In genomic region chr2:157116964-157117363, GRCm38 (mm10) we compare ENCODE assay signal across 10 mouse cellular contexts. TPM values are rescaled to one million over a fixed set of nuclear protein-coding genes. Genes with fewer than 3 reads are reported as not detected.
DNase-seq lines count a peak whose midpoint lies in the region; TF ChIP-seq lines count a peak whose summit lies in the region.
"Had no signal": no experiment of that assay in that cellular context is flagged by ENCODE, and none has a peak within 500 bp of the region (broad histone marks: within the 10 kb centered on the region; RNA-seq: fewer than 3 reads in every experiment).

No protein-coding gene starts in this region.

- no peak for TF ChIP-seq EP300 in CH12.LX (IDR thresholded peaks at IDR 0.05; ENCODE audit: low read length)

- no peak for TF ChIP-seq POLR2A in CH12.LX (IDR thresholded peaks at IDR 0.05; ENCODE audit: low read depth, low read length)

- no peak overlapping the region for H3K4me2 ChIP-seq in CH12.LX (ENCODE audit: insufficient read depth, low read depth, poor library complexity, severe bottlenecking)

- TF ChIP-seq CTCF in left cerebral cortex, adult 2 months (IDR thresholded peaks at IDR 0.05), result peak; percentile 82
- TF ChIP-seq CTCF in CH12.LX (conservative IDR thresholded peaks at IDR 0.05 in 1 of 2, IDR thresholded peaks at IDR 0.05 in 1 of 2; ENCODE audit: low read depth in 2 of 2, low read length in 2 of 2), result peak; percentile 71 to 77

- no peaks in the 10 kb centered on the region for H3K9me3 ChIP-seq in CH12.LX (replicated peaks; ENCODE audit: low read length)

- no peaks in the 10 kb centered on the region for H3K27me3 ChIP-seq in CH12.LX (replicated peaks)

- no peak for DNase-seq in left cerebral cortex, adult 2 months (ENCODE audit: extremely low spot score in 1 of 2, low spot score in 2 of 2)
- DNase-seq in left cerebral cortex, adult 8-10 months (ENCODE audit: low spot score in 2 of 2), result no peak
- DNase-seq in CH12.LX (ENCODE audit: extremely low read depth) (peak; percentile 69), adipocyte (ENCODE audit: low spot score) (peak; percentile 68)
- DNase-seq in induced T-regulatory cell, adult 2 months (ENCODE audit: low read depth), result peak; percentile 85
- no peak for DNase-seq in right cerebral cortex, postnatal 25 days
- no peak for DNase-seq in heart, postnatal 36 days
- no peak for DNase-seq in left cerebral cortex, adult 9 months (ENCODE audit: low spot score in 2 of 2)

- H3K79me2 ChIP-seq in CH12.LX (replicated peaks; ENCODE audit: control insufficient read depth, extremely low read depth, insufficient read depth, poor library complexity, severe bottlenecking), result no peaks in the 10 kb centered on the region

- H3K9ac ChIP-seq in CH12.LX (ENCODE audit: insufficient read depth, low read depth), result no peak overlapping the region

- intact Hi-C loops in left cerebral cortex, adult 2 months (cut with DNase I), result no loop called here
- intact Hi-C loops in heart, postnatal 36 days (cut with DNase I), result no loop called here

- no peak overlapping the region for H3K27ac ChIP-seq in left cerebral cortex, adult 2 months
- no peak overlapping the region for H3K27ac ChIP-seq in CH12.LX (ENCODE audit: insufficient read depth, low read depth)
- H3K27ac ChIP-seq: macrophage had no signal

- in situ Hi-C loops in CH12.LX (cut with MboI; ENCODE audit: low pct_ligation_motif_present, low pct_unique_long_range_greater_than_20kb, low sequenced_read_pairs), result no loop called here

- TF ChIP-seq RAD21 in CH12.LX (IDR thresholded peaks at IDR 0.05; ENCODE audit: low read depth, low read length), result peak; percentile 62

- dilution Hi-C loops in CH12.LX (cut with MboI; ENCODE audit: extremely low pct_ligation_motif_present, extremely low pct_unique_long_range_greater_than_20kb, low sequenced_read_pairs), result no loop called here

- H3K4me1 ChIP-seq in CH12.LX (ENCODE audit: control insufficient read depth in 1 of 2, insufficient read depth in 2 of 2), result peaks cover 2 to 9% of the 10 kb centered on the region in 2 experiments; a peak in 3 of 4 replicates

- no peak overlapping the region for H3K4me3 ChIP-seq in left cerebral cortex, adult 2 months
- H3K4me3 ChIP-seq in CH12.LX (replicated peaks in 1 of 3; ENCODE audit: low read depth in 2 of 3, low read length in 2 of 3, poor library complexity in 1 of 3), result no peak overlapping the region

- H3K36me3 ChIP-seq in CH12.LX (replicated peaks in 1 of 2; ENCODE audit: control insufficient read depth in 1 of 2, insufficient read depth in 1 of 2, low read length in 1 of 2), result peaks cover 56 to 83% of the 10 kb centered on the region in 2 experiments

TF ChIP-seq in CH12.LX, 34 proteins besides CTCF, POLR2A, EP300 and RAD21:
- TF ChIP-seq SMC3 (IDR thresholded peaks at IDR 0.05; ENCODE audit: low read depth, low read length) (peak; percentile 50), USF1 (IDR thresholded peaks at IDR 0.05; ENCODE audit: low read depth, low read length) (no peak)

RNA-seq across cellular contexts. Expression of gene Samhd1, which starts 18.1 kb away (rescaled TPM):
- 10 to 100 TPM; 12.7 to 12.9 TPM for total RNA-seq in left cerebral cortex, adult 2 months (2021)
- total RNA-seq in left cerebral cortex, adult 8-10 months (2022), result 10 to 100 TPM; 12.8 to 17.0 (median 14.9) TPM
- 32.8 and 33.2 TPM in 2 replicates for total RNA-seq in CH12.LX (2012; rRNA removed)
- total RNA-seq in CH12.LX (2014; rRNA removed), result 67.9 and 79.7 TPM in 2 replicates
- polyA plus RNA-seq in CH12.LX (2012; ENCODE audit: insufficient read length, low read depth), result 79.5 and 81.1 TPM in 2 replicates
- 10 to 100 TPM; 21.9 to 29.5 TPM for total RNA-seq in heart, postnatal 36 days (2021)

RNA-seq across cellular contexts. Expression of gene Tldc2, which starts 30.1 kb away (rescaled TPM):
- not detected for total RNA-seq in left cerebral cortex, adult 2 months (2021)
- total RNA-seq in left cerebral cortex, adult 8-10 months (2022), result not detected
- total RNA-seq in CH12.LX (2012; rRNA removed), result not detected in 2 replicates
- not detected in 2 replicates for total RNA-seq in CH12.LX (2014; rRNA removed)
- not detected in 2 replicates for polyA plus RNA-seq in CH12.LX (2012; ENCODE audit: insufficient read length, low read depth)
- total RNA-seq in heart, postnatal 36 days (2021), result not detected
- total RNA-seq: adrenal gland, postnatal 4 days had no signal
- polyA plus RNA-seq: macrophage had no signal

RNA-seq across cellular contexts. Expression of gene Soga1, which starts 37.9 kb away (rescaled TPM):
- total RNA-seq in left cerebral cortex, adult 2 months (2021), result 10 to 100 TPM; 20.2 to 25.1 TPM
- 10 to 100 TPM; 19.4 to 25.6 (median 22.0) TPM for total RNA-seq in left cerebral cortex, adult 8-10 months (2022)
- total RNA-seq in CH12.LX (2012; rRNA removed) (1.0 and 2.0 TPM in 2 replicates), CH12.LX (2014; rRNA removed) (0.31 and 0.39 TPM in 2 replicates)
- polyA plus RNA-seq in CH12.LX (2012; ENCODE audit: insufficient read length, low read depth), result 1.8 and 2.0 TPM in 2 replicates
- 10 to 100 TPM; 11.5 to 13.4 TPM for total RNA-seq in heart, postnatal 36 days (2021)

Comparison
In these comparisons a context has a peak if more than half of its experiments do, and no peak if none do; other contexts are left out.
1. DNase-seq: peak in CH12.LX (single experiment), adipocyte (single experiment) and induced T-regulatory cell, adult 2 months (single experiment); none in left cerebral cortex, adult 2 months (0 of 2), left cerebral cortex, adult 8-10 months (0 of 2), right cerebral cortex, postnatal 25 days (single experiment), heart, postnatal 36 days (0 of 2) and left cerebral cortex, adult 9 months (0 of 2).
2. RNA of gene Soga1, which starts 37.9 kb away (total RNA-seq): 20.2 to 25.1 TPM in left cerebral cortex, adult 2 months, 19.4 to 25.6 TPM in left cerebral cortex, adult 8-10 months and 11.5 to 13.4 TPM in heart, postnatal 36 days; 0.31 to 2.0 TPM in CH12.LX; every median in the first group is over 4 times any median in the second.